Mouse (Mus musculus) forebrain, embryonic 12.5 days (tissue): ENCODE measurements around the gene Ptcd2. TPM values are rescaled to one million over a fixed set of nuclear protein-coding genes. Genes with fewer than 3 reads are reported as not detected.

ENCODE experiments used
- ATAC-seq: fragments of 200-750 bp; cut with Nextera tagmentation; 2 replicates; pipeline ENCODE4 v1.8.0; 2017; ENCODE audit warnings: moderate TSS enrichment; ENCODE audit not compliant: low FRiP score
- H3K27ac ChIP-seq: fragments of 300-500 bp; sonication (generic); 2 replicates; pipeline ENCODE4 v1.5.1; 2016; ENCODE audit warnings: mild to moderate bottlenecking
- H3K27me3 ChIP-seq: fragments of 300-500 bp; sonication (generic); 2 replicates; pipeline ENCODE4 v1.6.1; 2016; ENCODE audit warnings: mild to moderate bottlenecking
- H3K36me3 ChIP-seq: fragments of 300-500 bp; sonication (generic); replicated peaks from 2 replicates; pipeline ENCODE4 v1.6.1; 2016; ENCODE audit warnings: mild to moderate bottlenecking
- H3K4me1 ChIP-seq: fragments of 300-500 bp; sonication (generic); 2 replicates; pipeline ENCODE4 v1.6.1; 2016
- H3K4me2 ChIP-seq: fragments of 300-500 bp; sonication (generic); 2 replicates; pipeline ENCODE4 v1.6.1; 2016; ENCODE audit warnings: mild to moderate bottlenecking, moderate library complexity
- H3K4me3 ChIP-seq: fragments of 300-500 bp; sonication (generic); replicated peaks from 2 replicates; pipeline ENCODE4 v1.5.1; 2016; ENCODE audit warnings: mild to moderate bottlenecking
- H3K9ac ChIP-seq: fragments of 300-500 bp; sonication (generic); 2 replicates; pipeline ENCODE4 v1.6.1; 2016; ENCODE audit warnings: mild to moderate bottlenecking
- H3K9me3 ChIP-seq: fragments of 300-500 bp; sonication (generic); 2 replicates; pipeline ENCODE4 v1.6.1; 2016
- WGBS: fragments of 180-500 bp; shearing (Covaris S2); methylation state at CpG from one replicate; pipeline ENCODE4 v1.1.7; 2016; 5-methylcytosine and 5-hydroxymethylcytosine counted together
- polyA plus RNA-seq: library from polyadenylated mRNA; unstranded; fragments of >200 nt; fragmentation: Nextera tagmentation; extraction: Ambion mirVana; gene quantifications from 2 replicates; pipeline ENCODE4 v1.2.1, GENCODE M21; 2016

Gene Ptcd2
- polyA plus RNA-seq, 1 experiment from 2014 or later, result 47.6 TPM

DNA sequence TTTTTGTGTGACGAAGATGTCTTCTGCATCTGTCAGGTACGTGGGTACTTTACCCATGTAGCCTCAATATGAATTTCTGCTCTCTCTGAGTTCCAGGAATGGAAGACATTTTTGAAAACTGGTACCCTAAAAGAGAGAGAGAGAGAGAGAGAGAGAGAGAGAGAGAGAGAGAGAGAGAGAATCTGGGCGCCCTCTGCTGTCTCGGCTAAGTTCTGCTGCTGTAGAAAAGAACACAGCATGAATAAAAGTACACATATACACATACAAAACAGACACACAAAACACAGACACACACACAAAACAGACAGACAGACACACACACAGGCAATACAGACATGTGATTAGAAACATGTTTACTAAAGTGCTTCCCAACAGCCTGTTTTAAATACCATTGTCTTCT, 27.4 kb downstream of the Ptcd2 start:
- H3K9ac ChIP-seq, result no peak overlapping the region
- no peak overlapping the region for H3K4me2 ChIP-seq
- no peaks in the 10 kb centered on the region for H3K9me3 ChIP-seq
- H3K4me1 ChIP-seq, result no peaks in the 10 kb centered on the region
- H3K27ac ChIP-seq, result no peak overlapping the region
- WGBS, result 48% methylated on average over 4 of the region's 4 CpGs
- no peaks in the 10 kb centered on the region for H3K27me3 ChIP-seq
- no peak for ATAC-seq
- peaks cover 24% of the 10 kb centered on the region for H3K36me3 ChIP-seq
- no peak overlapping the region for H3K4me3 ChIP-seq

- Histone ChIP-seq H3K4me1 (no peaks in the 10 kb centered on the region), H3K4me2 (no peak overlapping the region), H3K36me3 (peaks cover 23% of the 10 kb centered on the region), H3K4me3 (no peak overlapping the region), H3K27ac (no peak overlapping the region), H3K27me3 (no peaks in the 10 kb centered on the region), H3K9me3 (no peaks in the 10 kb centered on the region), H3K9ac (no peak overlapping the region)
- no peak for ATAC-seq
- WGBS, result 93% methylated on average over 6 of the region's 6 CpGs
Measured at GRCm38 (mm10) chr13:99316366-99316765, 28.1 kb downstream of the Ptcd2 start.

DNA sequence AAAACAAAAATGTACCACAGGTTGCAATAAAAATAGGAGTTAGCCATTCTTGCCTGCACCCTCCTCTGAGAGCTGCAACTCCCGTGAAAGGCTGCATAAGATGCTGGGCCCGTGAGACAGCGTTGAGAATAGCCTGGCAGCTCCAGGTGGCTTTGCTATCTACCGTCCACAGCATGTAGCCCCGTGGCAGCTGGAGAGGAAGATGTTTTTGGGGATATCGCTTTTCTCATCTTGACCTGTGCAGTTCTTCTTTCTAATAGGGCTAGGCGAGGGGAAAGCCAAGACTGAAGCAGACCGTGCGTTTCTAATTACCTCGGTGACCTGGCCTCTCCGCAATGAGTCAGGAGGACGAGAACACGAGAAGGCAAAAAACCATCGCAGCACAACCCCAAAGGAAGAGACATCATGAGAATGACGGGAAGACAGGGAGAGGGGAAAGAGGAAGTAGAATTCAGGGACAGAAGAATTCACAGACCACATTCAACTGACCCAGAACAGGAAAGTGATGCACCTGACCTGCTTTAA, 29.8 kb downstream of the Ptcd2 start:
- Histone ChIP-seq H3K4me2 (no peak overlapping the region), H3K4me1 (no peaks in the 10 kb centered on the region), H3K27ac (no peak overlapping the region), H3K9me3 (no peaks in the 10 kb centered on the region), H3K9ac (no peak overlapping the region), H3K36me3 (peaks cover 6% of the 10 kb centered on the region), H3K4me3 (no peak overlapping the region), H3K27me3 (no peaks in the 10 kb centered on the region)
- WGBS, result 86% methylated on average over 15 of the region's 15 CpGs
- no peak for ATAC-seq

DNA sequence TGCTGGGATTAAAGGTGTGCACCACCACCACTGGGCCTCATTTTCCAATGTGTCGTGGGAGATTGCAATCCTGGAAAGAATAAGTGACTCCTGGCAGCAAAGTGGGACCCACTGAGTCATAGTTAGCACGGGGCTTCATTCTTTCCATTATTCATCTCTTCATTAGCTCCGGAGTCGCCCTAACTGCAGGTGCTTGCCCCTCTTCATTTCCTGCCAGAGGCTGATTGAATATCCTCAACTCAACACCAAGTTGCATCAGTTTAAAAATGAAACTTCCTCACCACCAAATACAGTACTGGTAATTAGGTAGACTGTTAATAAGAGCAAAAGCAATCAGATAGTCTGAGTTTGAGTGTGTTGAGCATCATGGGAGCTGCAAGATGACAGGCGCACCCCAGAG, 30.4 kb downstream of the Ptcd2 start:
- Histone ChIP-seq H3K27ac (no peak overlapping the region), H3K9me3 (no peaks in the 10 kb centered on the region), H3K4me2 (no peak overlapping the region), H3K4me1 (no peaks in the 10 kb centered on the region), H3K9ac (no peak overlapping the region), H3K27me3 (no peaks in the 10 kb centered on the region), H3K36me3 (0 out of 2 replicates have a peak, but pooled peaks cover under 1% of the 10 kb centered on the region), H3K4me3 (no peak overlapping the region)
- 89% methylated on average over 5 of the region's 5 CpGs for WGBS
- no peak for ATAC-seq

DNA sequence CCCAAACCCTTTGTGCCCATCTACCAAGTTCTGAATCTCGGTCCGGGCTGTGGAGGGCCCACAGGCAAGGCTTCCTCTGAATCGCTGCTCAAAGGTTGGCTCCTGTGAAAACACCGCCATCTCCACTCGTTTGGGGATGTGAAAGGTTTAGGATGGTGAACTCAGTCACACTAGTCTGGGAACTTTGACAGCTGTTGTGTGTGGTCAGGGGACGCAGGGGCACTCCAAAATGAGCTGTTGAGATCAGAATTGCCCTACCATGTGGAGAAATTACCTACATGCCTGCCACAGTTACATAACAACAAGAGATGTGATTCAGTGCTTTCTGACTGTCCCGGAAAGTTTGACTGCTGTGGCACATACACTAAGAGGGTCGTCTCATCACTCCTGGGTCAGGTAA, 36.1 kb downstream of the Ptcd2 start:
- H3K9me3 ChIP-seq, result no peaks in the 10 kb centered on the region
- no peak overlapping the region for H3K4me2 ChIP-seq
- no peaks in the 10 kb centered on the region for H3K4me1 ChIP-seq
- no peak overlapping the region for H3K27ac ChIP-seq
- ATAC-seq, result no peak
- no peaks in the 10 kb centered on the region for H3K36me3 ChIP-seq
- H3K27me3 ChIP-seq, result no peaks in the 10 kb centered on the region
- H3K9ac ChIP-seq, result no peak overlapping the region
- WGBS, result 87% methylated on average over 8 of the region's 8 CpGs
- no peak overlapping the region for H3K4me3 ChIP-seq

- Histone ChIP-seq H3K4me2 (no peak overlapping the region), H3K9me3 (no peaks in the 10 kb centered on the region), H3K27me3 (no peaks in the 10 kb centered on the region), H3K36me3 (no peaks in the 10 kb centered on the region), H3K4me3 (no peak overlapping the region), H3K9ac (no peak overlapping the region), H3K27ac (no peak overlapping the region), H3K4me1 (no peaks in the 10 kb centered on the region)
- no peak for ATAC-seq
- WGBS, result 88% methylated on average over 5 of the region's 5 CpGs
Measured at GRCm38 (mm10) chr13:99307930-99308359, 36.6 kb downstream of the Ptcd2 start.

DNA sequence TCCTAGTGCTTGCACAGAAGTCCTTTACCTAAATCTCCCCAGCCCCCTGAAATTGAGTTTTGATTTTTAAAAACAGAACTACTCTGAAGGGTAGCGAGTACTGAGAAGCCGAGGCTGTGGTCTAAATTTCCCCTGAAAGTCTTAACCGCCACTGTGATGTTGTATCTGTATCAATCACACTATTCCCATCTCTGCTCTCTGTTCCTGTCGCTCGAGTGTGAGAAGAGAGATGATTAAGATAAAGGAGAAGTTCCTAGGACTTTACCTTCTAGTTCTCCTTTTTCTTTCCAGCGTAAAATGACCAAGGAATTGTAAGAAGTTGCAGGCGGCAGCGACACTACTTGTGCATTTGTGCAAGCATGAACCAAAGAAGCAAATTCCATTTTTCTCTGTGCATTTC, 38.3 kb downstream of the Ptcd2 start:
- Histone ChIP-seq H3K27ac (no peak overlapping the region), H3K9me3 (no peaks in the 10 kb centered on the region), H3K9ac (no peak overlapping the region), H3K36me3 (no peaks in the 10 kb centered on the region), H3K4me3 (no peak overlapping the region), H3K4me1 (no peaks in the 10 kb centered on the region), H3K27me3 (no peaks in the 10 kb centered on the region), H3K4me2 (no peak overlapping the region)
- WGBS, result 92% methylated on average over 8 of the region's 8 CpGs
- no peak for ATAC-seq

DNA sequence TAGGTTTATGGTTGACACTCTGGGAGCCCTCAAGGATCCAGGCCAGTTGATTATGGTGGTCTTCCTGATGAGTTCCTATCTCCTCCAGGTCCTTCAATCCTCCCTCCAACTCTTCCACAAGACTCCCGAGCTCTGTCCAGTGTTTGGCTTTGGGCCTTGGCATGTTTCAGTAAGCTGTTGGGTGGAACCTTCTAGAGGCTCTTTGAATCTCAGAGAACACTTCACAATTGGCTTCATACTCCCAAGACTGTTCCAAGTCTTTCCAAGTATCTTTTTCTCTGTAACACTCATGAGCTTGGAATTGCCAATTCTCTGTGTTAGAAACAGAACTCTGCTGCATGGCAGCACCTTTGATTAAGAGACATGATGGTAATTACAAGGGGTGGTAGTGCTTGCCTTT, 39.3 kb downstream of the Ptcd2 start:
- Histone ChIP-seq H3K9ac (no peak overlapping the region), H3K9me3 (no peaks in the 10 kb centered on the region), H3K4me1 (no peaks in the 10 kb centered on the region), H3K4me2 (no peak overlapping the region), H3K36me3 (no peaks in the 10 kb centered on the region), H3K4me3 (no peak overlapping the region), H3K27me3 (no peaks in the 10 kb centered on the region), H3K27ac (no peak overlapping the region)
- 83% methylated on average over 1 of the region's 1 CpGs for WGBS
- no peak for ATAC-seq

GRCm38 (mm10) chr13:99304365-99304764, 40.1 kb downstream of the Ptcd2 start:
- no peak overlapping the region for H3K27ac ChIP-seq
- no peaks in the 10 kb centered on the region for H3K36me3 ChIP-seq
- H3K9me3 ChIP-seq, result no peaks in the 10 kb centered on the region
- ATAC-seq, result no peak
- no peaks in the 10 kb centered on the region for H3K4me1 ChIP-seq
- 69% methylated on average over 11 of the region's 11 CpGs for WGBS
- H3K9ac ChIP-seq, result no peak overlapping the region
- H3K4me2 ChIP-seq, result no peak overlapping the region
- H3K4me3 ChIP-seq, result no peak overlapping the region
- no peaks in the 10 kb centered on the region for H3K27me3 ChIP-seq

DNA sequence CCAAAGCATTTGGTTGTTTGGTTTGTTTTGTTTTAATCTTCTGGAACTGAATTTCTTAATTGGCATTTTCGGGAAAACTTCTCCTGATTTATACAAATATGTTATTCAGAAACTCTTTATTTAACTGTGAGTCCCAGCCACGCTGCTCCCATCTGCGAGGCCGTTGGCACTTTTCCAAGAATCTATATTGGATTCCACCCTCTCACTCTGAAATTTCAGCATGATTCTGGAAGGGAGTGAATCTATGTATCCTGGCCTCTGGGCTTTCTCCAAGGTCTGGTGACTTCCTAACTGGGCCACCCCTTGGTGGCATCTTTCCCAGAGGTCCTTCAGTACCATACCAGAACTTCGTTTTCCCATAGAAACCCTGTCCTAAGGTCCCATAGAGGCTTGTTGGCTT, 40.7 kb downstream of the Ptcd2 start:
- no peak for ATAC-seq
- Histone ChIP-seq H3K4me1 (no peaks in the 10 kb centered on the region), H3K9me3 (no peaks in the 10 kb centered on the region), H3K4me2 (no peak overlapping the region), H3K9ac (no peak overlapping the region), H3K4me3 (no peak overlapping the region), H3K27ac (no peak overlapping the region), H3K27me3 (no peaks in the 10 kb centered on the region), H3K36me3 (no peaks in the 10 kb centered on the region)
- WGBS, result 71% methylated on average over 5 of the region's 5 CpGs

GRCm38 (mm10) chr13:99299921-99300320, 44.6 kb downstream of the Ptcd2 start:
- Histone ChIP-seq H3K4me1 (no peaks in the 10 kb centered on the region), H3K9me3 (no peaks in the 10 kb centered on the region), H3K27me3 (no peaks in the 10 kb centered on the region), H3K36me3 (no peaks in the 10 kb centered on the region), H3K4me2 (no peak overlapping the region), H3K4me3 (no peak overlapping the region), H3K9ac (no peak overlapping the region), H3K27ac (no peak overlapping the region)
- no peak for ATAC-seq
- WGBS, result 90% methylated on average over 5 of the region's 5 CpGs

GRCm38 (mm10) chr13:99294176-99294575, 50.3 kb downstream of the Ptcd2 start:
- ATAC-seq, result no peak
- no peaks in the 10 kb centered on the region for H3K36me3 ChIP-seq
- no peaks in the 10 kb centered on the region for H3K27me3 ChIP-seq
- H3K9ac ChIP-seq, result no peak overlapping the region
- H3K4me2 ChIP-seq, result no peak overlapping the region
- H3K4me1 ChIP-seq, result no peaks in the 10 kb centered on the region
- 95% methylated on average over 13 of the region's 13 CpGs for WGBS
- no peaks in the 10 kb centered on the region for H3K9me3 ChIP-seq
- no peak overlapping the region for H3K27ac ChIP-seq
- H3K4me3 ChIP-seq, result no peak overlapping the region

DNA sequence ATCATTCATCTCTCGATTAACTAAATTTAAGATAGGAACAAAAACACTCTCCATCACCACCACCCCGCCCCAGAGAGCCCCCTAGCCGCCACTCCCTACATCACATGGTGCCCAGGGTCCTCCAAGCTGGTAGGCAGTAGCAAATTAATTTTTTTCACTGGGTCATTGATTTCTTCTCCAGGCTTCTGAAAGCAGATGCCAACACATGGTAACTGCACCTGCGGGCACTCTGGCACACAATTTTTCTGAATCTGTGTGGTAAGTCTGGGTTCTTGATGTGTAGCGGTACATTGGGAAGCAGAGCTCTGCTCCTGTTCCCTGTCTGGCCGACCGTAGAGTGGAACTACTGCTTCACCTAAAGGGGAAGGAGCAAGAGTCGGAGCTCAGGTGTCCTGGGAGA, 53.7 kb downstream of the Ptcd2 start:
- Histone ChIP-seq H3K4me3 (no peak overlapping the region), H3K27me3 (no peaks in the 10 kb centered on the region), H3K9ac (no peak overlapping the region), H3K9me3 (no peaks in the 10 kb centered on the region), H3K4me2 (no peak overlapping the region), H3K27ac (no peak overlapping the region), H3K36me3 (no peaks in the 10 kb centered on the region), H3K4me1 (no peaks in the 10 kb centered on the region)
- ATAC-seq, result no peak
- WGBS, result 93% methylated on average over 8 of the region's 8 CpGs
